8 mouse cellular contexts compared by ENCODE assay signal in the genomic region with DNA sequence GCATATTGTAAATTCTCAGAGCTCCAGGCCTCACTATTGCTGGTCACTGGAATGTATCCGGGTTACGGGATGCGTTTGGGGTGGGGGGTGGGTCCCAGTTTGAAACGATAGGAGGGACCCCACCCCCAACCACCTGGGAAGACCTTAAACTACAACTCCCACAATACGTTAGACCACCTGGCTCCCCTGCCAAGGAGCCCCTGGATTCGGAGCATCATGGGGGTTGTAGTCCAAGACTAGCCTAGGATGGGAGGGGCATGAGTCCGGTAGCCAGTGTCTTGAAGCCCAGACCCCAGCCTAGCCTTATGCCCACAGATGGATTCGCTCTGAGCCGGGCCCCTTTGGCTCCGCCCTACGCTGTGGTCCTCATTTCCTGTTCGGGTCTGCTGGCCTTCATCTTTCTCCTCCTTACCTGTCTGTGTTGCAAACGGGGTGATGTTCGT. TPM values are rescaled to one million over a fixed set of nuclear protein-coding genes. Genes with fewer than 3 reads are reported as not detected.
DNase-seq lines count a peak whose midpoint lies in the region; ATAC-seq and TF ChIP-seq lines count a peak whose summit lies in the region.

No protein-coding gene starts in this region.

- ATAC-seq in heart, embryonic 15.5 days (replicated peaks; ENCODE audit: insufficient number of reproducible peaks, insufficient read depth, low FRiP score, low read depth): no peak
- ATAC-seq in intestine, embryonic 14.5 days (replicated peaks; ENCODE audit: low FRiP score, low TSS enrichment, low read depth): peak; percentile 58
- peak; percentile 37 for ATAC-seq in neural tube, embryonic 13.5 days (ENCODE audit: low read depth)
- ATAC-seq in erythroblast, adult 5-6 weeks (replicated peaks; ENCODE audit: low FRiP score, poor library complexity, severe bottlenecking): no peak

- in situ Hi-C loops in ES-E14 (cut with MboI; ENCODE audit: low sequenced_read_pairs in 2 of 2, unreplicated experiment in 2 of 2): no loop called here

- no peak for DNase-seq in heart, postnatal 25 days (ENCODE audit: low spot score)
- peak; percentile 71 for DNase-seq in ES-E14 (ENCODE audit: low read depth, low spot score)
- DNase-seq in embryo, embryonic 9.5 days (ENCODE audit: extremely low spot score): peak; percentile 84
- peak; percentile 77 for DNase-seq in intestine, embryonic 14.5 days (ENCODE audit: low spot score)
- DNase-seq in left cerebral cortex, adult 9 months (ENCODE audit: low spot score in 2 of 2): no peak

- H3K27me3 ChIP-seq in heart, embryonic 15.5 days: peaks cover 56% of the 10 kb centered on the region
- H3K27me3 ChIP-seq in intestine, embryonic 14.5 days (replicated peaks; ENCODE audit: control insufficient read depth, insufficient read depth, low read length): 0 out of 2 replicates have a peak, but pooled peaks cover 2% of the 10 kb centered on the region
- peaks cover 6% of the 10 kb centered on the region for H3K27me3 ChIP-seq in neural tube, embryonic 13.5 days

- H3K36me3 ChIP-seq in heart, embryonic 15.5 days: no peaks in the 10 kb centered on the region
- H3K36me3 ChIP-seq in ES-E14 (ENCODE audit: control insufficient read depth, insufficient read depth, low read length, poor library complexity, severe bottlenecking): no peaks in the 10 kb centered on the region; the same call in 1 of the 2 replicates
- peaks cover 26% of the 10 kb centered on the region for H3K36me3 ChIP-seq in intestine, embryonic 14.5 days (ENCODE audit: control insufficient read depth, insufficient read depth, low read length)
- peaks cover 41% of the 10 kb centered on the region for H3K36me3 ChIP-seq in neural tube, embryonic 13.5 days

- H3K4me1 ChIP-seq in heart, embryonic 15.5 days (replicated peaks): peaks cover 34% of the 10 kb centered on the region
- H3K4me1 ChIP-seq in ES-E14 (ENCODE audit: control insufficient read depth in 2 of 2, insufficient read depth in 2 of 2, low read length in 2 of 2, poor library complexity in 1 of 2): peaks cover 2 to 17% of the 10 kb centered on the region in 2 experiments; a peak in 3 of 4 replicates
- peaks cover 16% of the 10 kb centered on the region; the same call in 1 of the 2 replicates for H3K4me1 ChIP-seq in intestine, embryonic 14.5 days (replicated peaks; ENCODE audit: control insufficient read depth, insufficient read depth, low read length)
- H3K4me1 ChIP-seq in neural tube, embryonic 13.5 days (replicated peaks): peaks cover 43% of the 10 kb centered on the region

- intact Hi-C loops in heart, postnatal 25 days (cut with DNase I): no loop called here

- H3K27ac ChIP-seq in heart, embryonic 15.5 days: no peak overlapping the region
- no peak overlapping the region for H3K27ac ChIP-seq in ES-E14 (ENCODE audit: insufficient read depth, low read depth, low read length, poor library complexity, severe bottlenecking)
- H3K27ac ChIP-seq in intestine, embryonic 14.5 days (ENCODE audit: low read depth): no peak overlapping the region
- peak overlapping the region; percentile 98 for H3K27ac ChIP-seq in neural tube, embryonic 13.5 days (replicated peaks)

- no peak overlapping the region for H3K9ac ChIP-seq in heart, embryonic 15.5 days
- peak overlapping the region; percentile 66; the same call in 1 of the 2 replicates for H3K9ac ChIP-seq in ES-E14 (ENCODE audit: insufficient read depth, low read depth, low read length, poor library complexity, severe bottlenecking)
- no peak overlapping the region for H3K9ac ChIP-seq in intestine, embryonic 14.5 days (ENCODE audit: low read length)
- peak overlapping the region; percentile 97 for H3K9ac ChIP-seq in neural tube, embryonic 13.5 days

- peak overlapping the region; percentile 69 for H3K4me2 ChIP-seq in heart, embryonic 15.5 days
- H3K4me2 ChIP-seq in intestine, embryonic 14.5 days (ENCODE audit: low read length): peak overlapping the region; percentile 62
- H3K4me2 ChIP-seq in neural tube, embryonic 13.5 days: peak overlapping the region; percentile 92

- H3K9me3 ChIP-seq in heart, embryonic 15.5 days (replicated peaks): no peaks in the 10 kb centered on the region
- H3K9me3 ChIP-seq in ES-E14 (ENCODE audit: control insufficient read depth, insufficient read depth, low read depth, low read length): no peaks in the 10 kb centered on the region
- no peaks in the 10 kb centered on the region for H3K9me3 ChIP-seq in intestine, embryonic 14.5 days (ENCODE audit: control insufficient read depth, low read length)
- no peaks in the 10 kb centered on the region for H3K9me3 ChIP-seq in neural tube, embryonic 13.5 days

- H3K4me3 ChIP-seq in heart, embryonic 15.5 days: peak overlapping the region; percentile 50
- peak overlapping the region; percentile 71 to 80 for H3K4me3 ChIP-seq in ES-E14 (ENCODE audit: insufficient read depth in 1 of 2, low read depth in 1 of 2, low read length in 2 of 2, poor library complexity in 1 of 2, severe bottlenecking in 1 of 2)
- H3K4me3 ChIP-seq in intestine, embryonic 14.5 days (ENCODE audit: low read depth, low read length): peak overlapping the region; percentile 48
- H3K4me3 ChIP-seq in neural tube, embryonic 13.5 days: peak overlapping the region; percentile 83

- 1% methylated on average over 14 of the region's 14 CpGs for WGBS in heart, embryonic 15.5 days
- under 1% methylated on average over 14 of the region's 14 CpGs for WGBS in intestine, embryonic 14.5 days
- 1% methylated on average over 14 of the region's 14 CpGs for WGBS in neural tube, embryonic 13.5 days

TF ChIP-seq in ES-E14, 5 proteins besides CTCF, POLR2A, EP300 and RAD21:
- TF ChIP-seq CHD2 (IDR thresholded peaks at IDR 0.05; ENCODE audit: low read depth, low read length) (peak; percentile 45; the same call in 1 of the 2 replicates), ZNF384 (IDR thresholded peaks at IDR 0.05; ENCODE audit: low read depth, low read length) (no peak), HCFC1 (IDR thresholded peaks at IDR 0.05; ENCODE audit: borderline replicate concordance, insufficient read depth, low read length) (peak; percentile 98)

RNA-seq across cellular contexts. Expression of gene Sult2b1, which starts 1.7 kb away (rescaled TPM):
- 0.21 and 1.1 TPM in 2 replicates for polyA plus RNA-seq in heart, embryonic 15.5 days (2015; fragmentation: Nextera tagmentation; extraction: Ambion mirVana)
- not detected for total RNA-seq in heart, postnatal 25 days (2021)
- 1.6 and 2.1 TPM in 2 replicates for total RNA-seq in ES-E14 (2012; rRNA removed)
- polyA plus RNA-seq in intestine, embryonic 14.5 days (2014; fragmentation: Nextera tagmentation; extraction: Ambion mirVana): 1.2 and 2.3 TPM in 2 replicates
- 4.9 and 5.2 TPM in 2 replicates for polyA plus RNA-seq in neural tube, embryonic 13.5 days (2015; fragmentation: Nextera tagmentation; extraction: Ambion mirVana)
- total RNA-seq in erythroblast, adult 5-6 weeks (2015; ENCODE audit: low replicate concordance): not detected in 2 replicates
- total RNA-seq in erythroblast, adult 5-6 weeks (2017; ENCODE audit: low replicate concordance): not detected in 2 replicates

RNA-seq across cellular contexts. Expression of gene Lmtk3, which starts 2.6 kb away (rescaled TPM):
- 0.53 TPM in 1 of 2 replicates, not detected in the other for polyA plus RNA-seq in heart, embryonic 15.5 days (2015; fragmentation: Nextera tagmentation; extraction: Ambion mirVana)
- under 1 TPM in 1 of 2 experiments, not detected in 1; 0.14 TPM for total RNA-seq in heart, postnatal 25 days (2021)
- total RNA-seq in ES-E14 (2012; rRNA removed): 7.2 and 9.5 TPM in 2 replicates
- 1.5 and 1.9 TPM in 2 replicates for polyA plus RNA-seq in intestine, embryonic 14.5 days (2014; fragmentation: Nextera tagmentation; extraction: Ambion mirVana)
- 17.2 and 17.4 TPM in 2 replicates for polyA plus RNA-seq in neural tube, embryonic 13.5 days (2015; fragmentation: Nextera tagmentation; extraction: Ambion mirVana)
- total RNA-seq in erythroblast, adult 5-6 weeks (2015; ENCODE audit: low replicate concordance): not detected in 2 replicates
- not detected in 2 replicates for total RNA-seq in erythroblast, adult 5-6 weeks (2017; ENCODE audit: low replicate concordance)

RNA-seq across cellular contexts. Expression of gene Cyth2, which starts 28.2 kb away (rescaled TPM):
- polyA plus RNA-seq in heart, embryonic 15.5 days (2015; fragmentation: Nextera tagmentation; extraction: Ambion mirVana): 92.2 and 101 TPM in 2 replicates
- total RNA-seq in heart, postnatal 25 days (2021): 10 to 100 TPM; 63.2 to 65.5 TPM
- 96.2 and 113 TPM in 2 replicates for total RNA-seq in ES-E14 (2012; rRNA removed)
- 91.9 and 95.5 TPM in 2 replicates for polyA plus RNA-seq in intestine, embryonic 14.5 days (2014; fragmentation: Nextera tagmentation; extraction: Ambion mirVana)
- 292 and 303 TPM in 2 replicates for polyA plus RNA-seq in neural tube, embryonic 13.5 days (2015; fragmentation: Nextera tagmentation; extraction: Ambion mirVana)
- 10.6 and 10.7 TPM in 2 replicates for total RNA-seq in erythroblast, adult 5-6 weeks (2015; ENCODE audit: low replicate concordance)
- 11.6 and 14.5 TPM in 2 replicates for total RNA-seq in erythroblast, adult 5-6 weeks (2017; ENCODE audit: low replicate concordance)

RNA-seq across cellular contexts. Expression of gene Kcnj14, which starts 38.4 kb away (rescaled TPM):
- 0.37 and 0.44 TPM in 2 replicates for polyA plus RNA-seq in heart, embryonic 15.5 days (2015; fragmentation: Nextera tagmentation; extraction: Ambion mirVana)
- under 1 TPM; 0.55 to 0.70 TPM for total RNA-seq in heart, postnatal 25 days (2021)
- 1.6 and 2.6 TPM in 2 replicates for total RNA-seq in ES-E14 (2012; rRNA removed)
- 1.2 and 1.5 TPM in 2 replicates for polyA plus RNA-seq in intestine, embryonic 14.5 days (2014; fragmentation: Nextera tagmentation; extraction: Ambion mirVana)
- polyA plus RNA-seq in neural tube, embryonic 13.5 days (2015; fragmentation: Nextera tagmentation; extraction: Ambion mirVana): 0.85 and 0.93 TPM in 2 replicates
- 0.38 TPM in 1 of 2 replicates, not detected in the other for total RNA-seq in erythroblast, adult 5-6 weeks (2015; ENCODE audit: low replicate concordance)
- total RNA-seq in erythroblast, adult 5-6 weeks (2017; ENCODE audit: low replicate concordance): 0.09 TPM in 1 of 2 replicates, not detected in the other

RNA-seq across cellular contexts. Expression of gene Grwd1, which starts 44.6 kb away (rescaled TPM):
- 29.1 and 38.8 TPM in 2 replicates for polyA plus RNA-seq in heart, embryonic 15.5 days (2015; fragmentation: Nextera tagmentation; extraction: Ambion mirVana)
- total RNA-seq in heart, postnatal 25 days (2021): 10 to 100 TPM in 1 of 2 experiments, 1 to 10 TPM in 1; 10.0 to 11.2 TPM
- total RNA-seq in ES-E14 (2012; rRNA removed): 93.4 and 107 TPM in 2 replicates
- 86.9 and 95.1 TPM in 2 replicates for polyA plus RNA-seq in intestine, embryonic 14.5 days (2014; fragmentation: Nextera tagmentation; extraction: Ambion mirVana)
- 34.6 and 37.2 TPM in 2 replicates for polyA plus RNA-seq in neural tube, embryonic 13.5 days (2015; fragmentation: Nextera tagmentation; extraction: Ambion mirVana)
- 1.5 and 2.3 TPM in 2 replicates for total RNA-seq in erythroblast, adult 5-6 weeks (2015; ENCODE audit: low replicate concordance)
- 0.43 and 3.1 TPM in 2 replicates for total RNA-seq in erythroblast, adult 5-6 weeks (2017; ENCODE audit: low replicate concordance)

Comparison
In these comparisons a context has a peak if more than half of its experiments do, and no peak if none do; other contexts are left out.
1. ATAC-seq: peak in intestine, embryonic 14.5 days (single experiment) and neural tube, embryonic 13.5 days (single experiment); none in heart, embryonic 15.5 days (single experiment) and erythroblast, adult 5-6 weeks (single experiment).
2. H3K9ac ChIP-seq: peak in ES-E14 (single experiment) and neural tube, embryonic 13.5 days (single experiment); none in heart, embryonic 15.5 days (single experiment) and intestine, embryonic 14.5 days (single experiment).
3. DNase-seq: peak in ES-E14 (single experiment), embryo, embryonic 9.5 days (single experiment) and intestine, embryonic 14.5 days (single experiment); none in heart, postnatal 25 days (single experiment) and left cerebral cortex, adult 9 months (0 of 2).
4. Peak in every context shown above with its lines, with median percentiles within 50 percentile points of each other: H3K4me2 ChIP-seq and H3K4me3 ChIP-seq.